18 mouse cellular contexts compared by ENCODE assay signal in genomic region chr5:116171721-116172120, GRCm38 (mm10).
"Had no signal": no experiment of that assay in that cellular context is flagged by ENCODE, and none has a peak within 500 bp of the region (broad histone marks: within the 10 kb centered on the region; RNA-seq: fewer than 3 reads in every experiment).

No protein-coding gene starts in this region.

- H3K27ac ChIP-seq: liver, embryonic 15.5 days; lung, embryonic 15.5 days; macrophage; midbrain, embryonic 13.5 days; midbrain, embryonic 15.5 days; neural tube, embryonic 12.5 days had no signal

- H3K4me1 ChIP-seq: liver, embryonic 15.5 days; lung, embryonic 15.5 days; megakaryocyte, embryonic 14.5 days; neural tube, embryonic 12.5 days had no signal

- DNase-seq: liver, postnatal 0 days; lung, adult 2 months; lung, postnatal 14 days; lung, postnatal 36 days; retina, postnatal 1 day; right cerebral cortex, adult 18-20 months; right cerebral cortex, postnatal 14 days; spleen, adult 18-20 months; thymus, adult 18-20 months; thymus, postnatal 14 days; thymus, postnatal 36 days had no signal

- H3K9me3 ChIP-seq: liver, embryonic 15.5 days; lung, embryonic 15.5 days; midbrain, embryonic 15.5 days had no signal

- H3K4me3 ChIP-seq: liver, embryonic 15.5 days; lung, embryonic 15.5 days; midbrain, embryonic 13.5 days; midbrain, embryonic 15.5 days; neural tube, embryonic 12.5 days had no signal

- H3K36me3 ChIP-seq: liver, embryonic 15.5 days; lung, embryonic 15.5 days; midbrain, embryonic 13.5 days; midbrain, embryonic 15.5 days; neural tube, embryonic 12.5 days had no signal

- H3K27me3 ChIP-seq: liver, embryonic 15.5 days; lung, embryonic 15.5 days; megakaryocyte, embryonic 14.5 days; midbrain, embryonic 15.5 days; neural tube, embryonic 12.5 days had no signal

- H3K9ac ChIP-seq: liver, embryonic 15.5 days; liver, postnatal 0 days; lung, embryonic 15.5 days; midbrain, embryonic 13.5 days; midbrain, embryonic 15.5 days; neural tube, embryonic 12.5 days had no signal
